Mouse (Mus musculus) retina, embryonic 14.5 days (tissue): ENCODE data around the gene Asic4.

ENCODE experiments used
- DNase-seq: peaks from one replicate; pipeline ENCODE4 v3.0.0-alpha.2; 2015; ENCODE audit warnings: low spot score

The Asic4 gene

GRCm38 (mm10) chr1:75443247-75444024, 6.8 kb upstream of the Asic4 start:
- no peak for DNase-seq

DNA sequence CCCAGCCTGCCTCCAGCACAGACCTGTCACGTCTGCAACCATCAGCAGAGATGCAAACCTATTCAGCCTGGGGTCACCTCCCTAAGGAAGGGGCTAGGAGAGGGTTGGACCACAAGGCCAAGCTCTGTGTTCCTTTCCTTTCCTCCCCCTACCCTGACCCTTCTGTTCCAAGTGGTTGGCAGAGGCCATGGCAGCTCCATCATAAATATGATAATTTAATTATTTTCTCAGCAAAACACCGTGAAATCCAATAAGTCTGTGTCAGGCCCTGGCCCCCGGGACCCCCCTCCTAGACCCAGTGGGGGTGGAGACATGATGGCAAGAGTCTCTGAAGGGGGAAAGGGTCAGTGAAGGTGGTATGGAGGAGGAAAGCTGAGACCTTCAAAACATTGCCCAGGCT, 6.0 kb upstream of the Asic4 start:
- no peak for DNase-seq

GRCm38 (mm10) chr1:75445141-75445701, 5.0 kb upstream of the Asic4 start:
- no peak for DNase-seq

- peak; percentile 89 for DNase-seq
These were observed 4.3 kb upstream of the Asic4 start for GRCm38 (mm10) chr1:75445751-75446611.

DNA sequence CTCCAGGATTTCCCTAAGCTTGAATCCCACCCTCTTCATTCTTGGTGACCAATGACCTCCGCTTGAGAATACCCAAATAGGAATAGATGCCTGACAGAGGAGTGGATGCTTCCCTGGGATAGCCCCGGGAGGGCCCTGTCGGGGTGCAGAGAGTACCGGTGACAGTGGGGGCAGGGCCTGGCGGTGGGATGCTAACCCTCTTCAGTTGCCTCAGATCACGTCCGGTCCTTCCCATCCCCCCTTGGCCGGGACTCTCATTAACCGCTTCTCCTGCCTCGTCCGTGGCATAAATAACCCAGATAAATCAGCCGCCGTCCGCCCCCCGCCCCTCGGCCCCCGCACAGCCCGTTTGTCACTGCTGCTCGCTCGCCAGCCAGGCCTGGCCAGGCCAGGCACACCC, 3.6 kb upstream of the Asic4 start:
- DNase-seq: peak; percentile 62

DNA sequence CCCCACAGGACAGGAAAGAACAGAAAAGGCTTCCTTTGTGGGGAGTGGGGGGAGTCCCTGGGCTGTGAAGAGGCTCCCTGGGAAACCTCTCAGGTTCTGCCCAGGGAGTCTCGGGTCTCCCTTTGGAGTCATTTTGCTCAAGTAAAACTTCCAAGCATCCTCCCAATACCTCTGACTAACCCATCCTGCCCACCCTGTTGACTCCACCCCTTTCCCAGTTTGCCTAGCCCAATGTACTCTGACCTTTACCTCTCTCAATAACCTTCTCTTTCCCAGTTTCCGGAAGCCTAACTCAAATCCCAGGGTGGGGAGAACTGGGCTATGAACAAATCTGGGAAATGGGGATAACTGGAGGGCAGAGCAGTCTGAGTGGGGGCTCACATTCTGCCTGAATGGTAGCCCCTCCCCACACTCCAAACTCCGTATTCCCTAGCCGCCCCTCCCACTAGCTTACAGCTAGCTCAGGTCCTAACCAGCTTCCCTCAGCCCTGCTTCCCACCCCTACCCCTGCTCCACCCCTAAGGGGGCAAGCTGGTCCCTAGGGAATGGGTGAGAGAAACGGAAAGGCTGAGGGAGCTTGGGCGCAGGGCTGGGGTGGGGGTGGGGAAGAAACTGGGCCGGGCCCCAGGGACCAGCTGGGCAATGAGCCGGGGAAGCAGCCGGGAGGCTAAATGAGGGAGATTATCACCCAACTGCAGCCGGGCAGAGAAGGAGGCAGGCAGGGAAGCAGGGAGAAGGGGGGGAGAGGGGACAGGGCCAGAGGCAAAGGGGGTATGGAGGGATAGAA, 2.8 kb upstream of the Asic4 start:
- peak; percentile 74 for DNase-seq

- DNase-seq: no peak
These were observed 2.2 kb upstream of the Asic4 start for GRCm38 (mm10) chr1:75448052-75448431.

DNA sequence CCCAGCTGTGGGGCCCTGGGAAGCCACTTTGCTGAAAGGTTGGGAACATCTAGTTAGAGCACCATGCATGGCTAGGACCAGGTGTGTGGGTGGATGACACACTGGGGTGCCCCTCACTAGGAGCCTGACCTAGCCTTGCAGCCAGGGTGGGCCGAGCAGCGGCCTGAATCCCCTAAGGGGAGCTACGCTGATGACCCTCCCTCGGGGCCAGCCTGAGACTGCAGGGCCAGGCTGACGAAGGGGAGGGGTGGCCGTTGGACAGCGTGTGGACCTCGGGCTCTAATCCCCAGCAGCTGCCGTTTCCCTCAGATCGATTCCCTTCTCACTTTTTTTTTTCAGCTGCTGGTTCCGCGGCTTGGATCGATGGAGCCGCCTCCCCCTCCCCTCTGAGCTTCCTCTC, 1.3 kb upstream of the Asic4 start:
- DNase-seq: peak; percentile 79

- no peak for DNase-seq
These were observed 680 bp upstream of the Asic4 start for GRCm38 (mm10) chr1:75449377-75450135.

- no peak for DNase-seq
These were observed 1.7 kb downstream of the Asic4 start for GRCm38 (mm10) chr1:75451900-75452299.

DNA sequence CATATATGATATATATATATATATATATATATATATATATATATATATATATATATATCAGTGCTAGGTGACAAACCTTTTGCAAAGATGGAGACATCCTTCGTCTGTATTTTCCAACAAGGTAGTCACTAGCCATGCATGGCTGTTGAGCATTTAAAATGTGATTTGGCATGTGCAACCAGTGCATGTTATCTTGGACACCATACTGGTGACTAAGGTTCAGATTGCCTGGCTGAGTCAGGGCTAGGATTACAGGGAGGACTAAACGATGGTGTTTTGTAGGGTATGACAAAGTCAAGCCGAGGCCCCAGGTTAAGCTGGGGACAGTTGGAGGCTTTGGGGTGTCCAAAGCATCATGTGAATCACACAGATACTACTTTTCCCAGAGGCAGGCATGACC, 5.2 kb downstream of the Asic4 start:
- DNase-seq: no peak

GRCm38 (mm10) chr1:75455948-75456347, 5.7 kb downstream of the Asic4 start:
- no peak for DNase-seq

DNA sequence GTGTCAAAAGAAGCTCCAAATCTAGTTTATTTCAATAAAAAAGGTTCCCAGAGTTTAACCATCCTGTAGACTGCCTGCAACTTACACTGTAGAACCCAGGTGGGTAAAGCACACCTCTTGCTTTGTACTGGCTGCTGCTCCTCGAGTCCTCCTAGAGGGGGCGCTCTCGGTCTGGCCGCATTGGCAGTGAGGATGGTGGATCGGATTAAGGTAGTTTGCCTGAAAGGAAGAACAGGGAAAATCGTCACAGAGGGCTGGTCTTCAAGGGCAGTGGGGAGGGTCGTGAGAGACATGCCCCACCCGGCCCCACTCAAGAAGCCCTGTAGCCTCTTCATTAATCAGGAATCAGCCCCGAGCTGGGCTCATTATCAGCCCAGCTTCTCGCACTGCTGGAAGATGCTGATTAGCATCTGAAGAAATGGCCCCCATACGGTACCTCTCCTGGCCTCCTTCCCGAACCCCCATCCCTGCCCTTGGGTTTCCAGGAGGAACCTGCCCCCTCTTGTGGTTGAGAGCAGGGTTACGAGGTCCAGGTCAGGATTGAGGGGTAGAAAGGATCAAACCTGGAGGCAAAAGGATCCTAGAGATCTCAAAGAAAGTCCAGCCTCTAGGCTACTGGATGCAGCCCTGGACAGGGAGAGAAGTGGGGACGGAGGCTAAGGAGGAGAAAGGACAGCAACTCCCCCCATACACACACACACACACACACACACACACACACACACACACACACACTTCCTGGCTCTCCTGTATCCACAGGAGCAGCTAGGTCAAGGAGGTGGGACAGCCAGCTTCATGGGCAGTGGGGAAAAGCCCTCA, 6.7 kb downstream of the Asic4 start:
- DNase-seq: no peak

GRCm38 (mm10) chr1:75457710-75458024, 7.4 kb downstream of the Asic4 start:
- no peak for DNase-seq

- DNase-seq: no peak
These were observed 8.0 kb downstream of the Asic4 start for GRCm38 (mm10) chr1:75458025-75458788.

DNA sequence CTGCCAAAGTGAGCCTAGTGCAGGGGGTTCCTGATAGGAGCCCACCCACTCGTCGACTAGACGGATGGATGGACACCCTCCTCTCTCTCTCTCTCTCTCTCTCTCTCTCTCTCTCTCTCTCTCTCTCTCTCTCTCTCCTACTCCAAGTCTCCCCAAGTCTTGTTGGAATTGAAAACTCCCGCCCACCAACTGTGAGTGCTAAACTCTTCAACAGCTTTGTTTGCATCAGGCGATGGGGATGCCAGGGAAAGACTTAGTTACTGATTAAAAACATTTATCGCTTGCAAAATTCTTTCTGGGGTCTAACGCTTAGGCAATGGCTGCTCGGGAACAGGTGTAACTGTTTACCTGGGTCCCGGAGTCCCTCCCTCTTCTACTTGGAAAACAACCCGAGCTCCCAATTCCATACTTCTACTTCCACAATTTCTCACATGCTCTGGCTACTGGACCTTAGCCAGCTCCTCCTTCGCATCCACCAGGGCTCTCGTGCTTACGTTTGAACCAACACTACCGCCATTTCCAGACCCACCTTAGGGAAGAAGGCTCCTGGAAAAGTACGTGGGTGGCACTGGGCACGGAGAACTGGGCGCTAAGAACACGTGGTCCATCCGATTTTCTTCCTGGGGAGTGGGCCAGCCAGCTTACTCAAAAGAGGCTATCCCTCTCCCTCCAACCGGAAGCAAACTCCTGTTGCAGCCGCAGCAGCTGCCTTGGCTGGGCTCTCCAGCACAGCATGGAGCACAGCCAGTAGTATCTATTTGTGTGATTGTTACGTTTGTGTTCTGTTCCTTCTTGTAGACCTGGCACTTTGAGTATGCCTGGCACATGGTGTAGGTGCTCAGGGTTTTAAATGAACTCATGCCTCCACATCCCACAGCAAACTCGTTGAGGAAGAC, 8.8 kb downstream of the Asic4 start:
- no peak for DNase-seq

- DNase-seq: no peak
These were observed 10.1 kb downstream of the Asic4 start for GRCm38 (mm10) chr1:75460297-75460696.

GRCm38 (mm10) chr1:75462636-75463035, 12.4 kb downstream of the Asic4 start:
- DNase-seq: no peak

- no peak for DNase-seq
These were observed 13.5 kb downstream of the Asic4 start for GRCm38 (mm10) chr1:75463652-75464204.
